Mouse (Mus musculus) bone marrow, adult 2 months (tissue): ENCODE data around the gene Grb2. TPM values are rescaled to one million over a fixed set of nuclear protein-coding genes. Genes with fewer than 3 reads are reported as not detected.

Source experiments
- H3K27ac ChIP-seq: fragments of 200-500 bp; 2 replicates; pipeline ENCODE4 v1.5.1; 2012; ENCODE audit warnings: low read depth, mild to moderate bottlenecking, control low read depth, inconsistent platforms, low read length; ENCODE audit not compliant: control insufficient read depth, poor library complexity, insufficient read depth
- H3K4me1 ChIP-seq: fragments of 200-500 bp; 2 replicates; pipeline ENCODE4 v1.6.1; 2011; ENCODE audit warnings: low read length; ENCODE audit not compliant: control insufficient read depth, insufficient read depth
- H3K4me3 ChIP-seq: fragments of 200-500 bp; replicated peaks from 2 replicates; pipeline ENCODE3; 2011; ENCODE audit warnings: mild to moderate bottlenecking, low read depth, low read length, control low read depth; ENCODE audit not compliant: control insufficient read depth
- CTCF ChIP-seq: fragments of 200-500 bp; IDR thresholded peaks from 2 replicates; pipeline ENCODE4 v1.5.1; 2011; ENCODE audit warnings: low read length, control low read depth; ENCODE audit not compliant: control insufficient read depth, insufficient read depth
- POLR2A ChIP-seq: fragments of 200-500 bp; IDR thresholded peaks from 2 replicates; pipeline ENCODE4 v1.6.1; 2011; ENCODE audit warnings: low read depth, mild to moderate bottlenecking, control low read depth, low read length, borderline replicate concordance; ENCODE audit not compliant: control insufficient read depth
- WGBS: fragments of 180-500 bp; shearing (Covaris S2); methylation state at CpG from one replicate; pipeline ENCODE4 v1.1.7; 2018; 5-methylcytosine and 5-hydroxymethylcytosine counted together
- polyA plus RNA-seq: library from polyadenylated mRNA; stranded (reverse); fragments of >200 nt; gene quantifications from 2 replicates; pipeline ENCODE4 v1.2.4, GENCODE M21; 2011; ENCODE audit warnings: low replicate concordance; ENCODE audit not compliant: missing spikeins, insufficient read depth, insufficient read length

Grb2 gene
- polyA plus RNA-seq, 1 experiment: 53.6 TPM

GRCm38 (mm10) chr11:115614346-115615107, 93.9 kb downstream of the Grb2 start:
- Histone ChIP-seq H3K27ac (no peak overlapping the region), H3K4me1 (peaks cover 1% of the 10 kb centered on the region; the same call in 1 of the 2 replicates), H3K4me3 (no peak overlapping the region)
- WGBS: 78% methylated on average over 10 of the region's 10 CpGs
- TF ChIP-seq POLR2A (no peak), CTCF (no peak)

GRCm38 (mm10) chr11:115613138-115613945, 95.1 kb downstream of the Grb2 start:
- Histone ChIP-seq H3K4me3 (peak overlapping the region; percentile 69), H3K27ac (peak overlapping the region; percentile 92), H3K4me1 (peaks cover 1% of the 10 kb centered on the region; the same call in 1 of the 2 replicates)
- TF ChIP-seq POLR2A: no peak
- TF ChIP-seq CTCF: no peak
- WGBS: 0% methylated on average over 16 of the region's 16 CpGs

GRCm38 (mm10) chr11:115612410-115613137, 95.8 kb downstream of the Grb2 start, which contains the start of gene Mif4gd:
Mif4gd (minus strand) TSS chr11:115612969.
- peak; percentile 37; the same call in 1 of the 2 replicates for TF ChIP-seq CTCF
- peak; percentile 69; the same call in 1 of the 2 replicates for TF ChIP-seq POLR2A
- H3K4me1 ChIP-seq: peaks cover 1% of the 10 kb centered on the region; the same call in 1 of the 2 replicates
- WGBS: under 1% methylated on average over 75 of the region's 80 CpGs
- peak within 1 kb of the TSS; percentile 81 for H3K4me3 ChIP-seq
- H3K27ac ChIP-seq: peak within 1 kb of the TSS; percentile 92

DNA sequence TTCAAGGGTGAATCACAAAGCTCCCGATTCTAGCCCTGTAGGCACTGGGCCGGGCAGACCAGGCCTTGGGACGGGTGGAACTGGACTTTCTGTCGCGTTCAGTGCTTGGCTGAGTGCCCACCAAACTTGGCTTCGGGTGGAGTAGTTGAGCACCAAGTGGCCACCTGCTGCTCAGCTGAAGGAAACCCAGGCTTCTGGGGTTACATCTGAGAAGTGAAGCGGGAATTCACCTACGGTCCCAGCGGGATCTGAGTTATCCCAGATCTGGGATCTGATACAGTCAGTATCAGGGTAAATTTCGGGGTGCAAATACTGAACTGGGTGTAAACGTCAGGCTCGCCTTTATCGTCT, 96.4 kb downstream of the Grb2 start:
- TF ChIP-seq POLR2A (no peak), CTCF (0 out of 2 replicates have a peak, but pooled peaks have one; percentile 13)
- Histone ChIP-seq H3K4me3 (peak overlapping the region; percentile 81), H3K4me1 (peaks cover 1% of the 10 kb centered on the region; the same call in 1 of the 2 replicates), H3K27ac (peak overlapping the region; percentile 72)
- under 1% methylated on average over 13 of the region's 13 CpGs for WGBS

DNA sequence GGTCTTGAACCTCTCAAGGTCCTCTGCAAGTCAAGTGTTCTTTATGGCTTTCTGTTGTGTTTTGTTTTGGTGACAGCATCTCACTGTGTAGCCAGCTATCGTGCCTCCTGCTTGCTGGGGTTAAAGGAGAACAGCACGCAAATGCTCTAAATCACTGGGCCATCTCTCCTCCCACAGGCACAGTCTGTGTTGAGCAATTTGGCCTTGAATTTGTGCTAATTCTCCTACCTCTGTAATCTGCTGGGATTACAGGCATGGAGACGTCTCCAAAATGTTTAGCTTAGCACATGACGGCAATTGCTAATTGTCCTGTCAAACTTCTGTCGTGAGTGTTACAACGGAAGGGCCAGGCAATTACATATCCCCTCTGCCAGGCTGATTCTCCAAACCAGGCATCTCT, 97.2 kb downstream of the Grb2 start:
- Histone ChIP-seq H3K4me3 (no peak overlapping the region), H3K4me1 (peaks cover 1% of the 10 kb centered on the region; the same call in 1 of the 2 replicates), H3K27ac (no peak overlapping the region)
- TF ChIP-seq CTCF (no peak), POLR2A (no peak)
- WGBS: 88% methylated on average over 6 of the region's 6 CpGs

- TF ChIP-seq POLR2A (no peak), CTCF (no peak)
- Histone ChIP-seq H3K27ac (no peak overlapping the region), H3K4me1 (peaks cover 1% of the 10 kb centered on the region; the same call in 1 of the 2 replicates), H3K4me3 (no peak overlapping the region)
- 81% methylated on average over 3 of the region's 3 CpGs for WGBS
Observed at GRCm38 (mm10) chr11:115609576-115609975, 98.8 kb downstream of the Grb2 start.

GRCm38 (mm10) chr11:115608421-115609399, 99.7 kb downstream of the Grb2 start:
- 90% methylated on average over 23 of the region's 23 CpGs for WGBS
- H3K4me1 ChIP-seq: peaks cover under 1% of the 10 kb centered on the region
- TF ChIP-seq POLR2A (no peak), CTCF (no peak)
- no peak overlapping the region for H3K27ac ChIP-seq
- H3K4me3 ChIP-seq: no peak overlapping the region
